Mouse (Mus musculus) olfactory bulb, adult 2 months (tissue): Measurements from ENCODE around the gene Anxa6.

Source experiments
- CTCF ChIP-seq: fragments of 200-500 bp; IDR thresholded peaks from 2 replicates; pipeline ENCODE4 v1.5.1; 2012; ENCODE audit warnings: low read depth, mild to moderate bottlenecking, low read length, moderate library complexity; ENCODE audit not compliant: insufficient read depth
- POLR2A ChIP-seq: fragments of 200-500 bp; IDR thresholded peaks from 2 replicates; pipeline ENCODE4 v1.6.1; 2012; ENCODE audit warnings: mild to moderate bottlenecking, low read depth, low read length, moderate library complexity; ENCODE audit not compliant: insufficient read depth

GRCm38 (mm10) chr11:54939501-54939900, 93.7 kb downstream of the Anxa6 start:
- no peak for TF ChIP-seq CTCF
- no peak for TF ChIP-seq POLR2A
